Mouse (Mus musculus) R1 (cell line): ENCODE results near the gene Dhrs7b.

ENCODE experiments used
- DNase-seq: peaks from one replicate; pipeline ENCODE4 v3.0.0-alpha.2; 2018; ENCODE audit warnings: low read depth, low spot score

The Dhrs7b gene

GRCm38 (mm10) chr11:60830433-60831052, at the start of gene Dhrs7b:
TSS of gene Dhrs7b (plus strand) at chr11:60830631.
- peak; percentile 98 for DNase-seq

GRCm38 (mm10) chr11:60784179-60784922, 46.1 kb upstream of the Dhrs7b start:
- DNase-seq, result no peak

GRCm38 (mm10) chr11:60787595-60787994, 42.8 kb upstream of the Dhrs7b start:
- DNase-seq, result no peak

GRCm38 (mm10) chr11:60790472-60790871, 40.0 kb upstream of the Dhrs7b start:
- DNase-seq, result no peak

- DNase-seq, result no peak
Observed at GRCm38 (mm10) chr11:60796342-60796741, 34.1 kb upstream of the Dhrs7b start.

- no peak for DNase-seq
Observed at GRCm38 (mm10) chr11:60799977-60800376, 30.5 kb upstream of the Dhrs7b start.

GRCm38 (mm10) chr11:60800892-60801291, 29.5 kb upstream of the Dhrs7b start:
- DNase-seq, result no peak

- DNase-seq, result peak; percentile 41
Observed at GRCm38 (mm10) chr11:60808286-60809070, 22.0 kb upstream of the Dhrs7b start.

GRCm38 (mm10) chr11:60809546-60809945, 20.9 kb upstream of the Dhrs7b start:
- DNase-seq, result no peak

GRCm38 (mm10) chr11:60810046-60810965, 20.1 kb upstream of the Dhrs7b start:
- no peak for DNase-seq

- DNase-seq, result peak; percentile 98
Observed at GRCm38 (mm10) chr11:60811054-60811460, 19.4 kb upstream of the Dhrs7b start.

- DNase-seq, result peak; percentile 12
Observed at GRCm38 (mm10) chr11:60811618-60812017, 18.8 kb upstream of the Dhrs7b start, which contains the start of gene Shmt1. TSS of gene Shmt1 (minus strand) at chr11:60811718.

- no peak for DNase-seq
Observed at GRCm38 (mm10) chr11:60816398-60816797, 14.0 kb upstream of the Dhrs7b start.

GRCm38 (mm10) chr11:60823771-60824170, 6.7 kb upstream of the Dhrs7b start:
- DNase-seq, result no peak

GRCm38 (mm10) chr11:60825191-60825590, 5.2 kb upstream of the Dhrs7b start:
- no peak for DNase-seq

- no peak for DNase-seq
Observed at GRCm38 (mm10) chr11:60826700-60827099, 3.7 kb upstream of the Dhrs7b start.

- DNase-seq, result no peak
Observed at GRCm38 (mm10) chr11:60827241-60827945, 3.0 kb upstream of the Dhrs7b start.

- DNase-seq, result no peak
Observed at GRCm38 (mm10) chr11:60828903-60829302, 1.5 kb upstream of the Dhrs7b start.

- peak; percentile 71 for DNase-seq
Observed at GRCm38 (mm10) chr11:60836897-60837296, 6.5 kb downstream of the Dhrs7b start.

- DNase-seq, result peak; percentile 20
Observed at GRCm38 (mm10) chr11:60837644-60838406, 7.4 kb downstream of the Dhrs7b start.
